Mouse (Mus musculus): ENCODE results near the gene Klb.

DNA sequence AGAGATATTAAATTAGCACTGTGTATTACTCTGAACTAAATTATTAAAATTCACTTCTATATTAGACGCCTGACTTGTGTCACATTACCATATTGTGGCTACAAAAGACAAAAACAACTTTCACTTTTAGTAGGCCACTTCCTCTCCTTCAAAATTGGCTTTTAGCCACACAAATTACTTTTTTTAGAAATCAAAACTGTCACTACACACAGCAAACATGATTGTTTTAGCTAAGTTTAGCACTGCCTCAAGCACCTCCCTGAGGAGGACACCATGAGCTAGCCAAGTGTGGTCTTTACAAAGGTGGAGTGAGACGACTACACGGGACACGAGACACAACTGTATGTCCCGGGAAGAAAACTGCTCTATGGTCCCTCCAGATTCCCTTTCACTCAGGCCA lies 21.9 kb upstream of the Klb start:
- TF ChIP-seq CTCF (IDR thresholded peaks at IDR 0.05; ENCODE audit: borderline replicate concordance, insufficient read depth, low read length) (no peak), POLR2A (IDR thresholded peaks at IDR 0.05; ENCODE audit: low read depth, low read length) (no peak)
